Comparison of ENCODE assay signal across 8 mouse cellular contexts in genomic region chr3:35405621-35406079, GRCm38 (mm10).
DNase-seq lines count a peak whose midpoint lies in the region; ATAC-seq lines count a peak whose summit lies in the region.

No protein-coding gene starts in this region.

- no peak overlapping the region for H3K27ac ChIP-seq in embryonic facial prominence, embryonic 11.5 days (replicated peaks; ENCODE audit: low read depth, low read length)
- H3K27ac ChIP-seq in heart, embryonic 13.5 days (replicated peaks) = no peak overlapping the region

- no peaks in the 10 kb centered on the region for H3K27me3 ChIP-seq in embryonic facial prominence, embryonic 11.5 days (ENCODE audit: control insufficient read depth, insufficient read depth, low read length)
- no peaks in the 10 kb centered on the region for H3K27me3 ChIP-seq in heart, embryonic 13.5 days (replicated peaks)

- no peaks in the 10 kb centered on the region for H3K9me3 ChIP-seq in embryonic facial prominence, embryonic 11.5 days (replicated peaks; ENCODE audit: control insufficient read depth, low read length)
- H3K9me3 ChIP-seq in heart, embryonic 13.5 days = no peaks in the 10 kb centered on the region

- 0 out of 2 replicates have a peak, but pooled peaks cover 2% of the 10 kb centered on the region for H3K4me1 ChIP-seq in embryonic facial prominence, embryonic 11.5 days (ENCODE audit: control insufficient read depth, insufficient read depth, low read length)
- H3K4me1 ChIP-seq in heart, embryonic 13.5 days = peaks cover 4% of the 10 kb centered on the region; the same call in 1 of the 2 replicates

- H3K4me3 ChIP-seq in embryonic facial prominence, embryonic 11.5 days (ENCODE audit: low read depth, low read length) = no peak overlapping the region
- H3K4me3 ChIP-seq in heart, embryonic 13.5 days = peak overlapping the region; percentile 30

- H3K4me2 ChIP-seq in embryonic facial prominence, embryonic 11.5 days (ENCODE audit: low read depth, low read length) = no peak overlapping the region
- H3K4me2 ChIP-seq in heart, embryonic 13.5 days = peak overlapping the region; percentile 59

- H3K36me3 ChIP-seq in embryonic facial prominence, embryonic 11.5 days (replicated peaks; ENCODE audit: control insufficient read depth, insufficient read depth, low read depth, low read length) = no peaks in the 10 kb centered on the region
- no peaks in the 10 kb centered on the region for H3K36me3 ChIP-seq in heart, embryonic 13.5 days

- peak; percentile 67; the same call in 1 of the 2 replicates for ATAC-seq in embryonic facial prominence, embryonic 11.5 days (replicated peaks; ENCODE audit: insufficient number of reproducible peaks, low FRiP score, low TSS enrichment, low read depth)
- ATAC-seq in heart, embryonic 13.5 days (ENCODE audit: extremely low read depth, insufficient number of reproducible peaks, low FRiP score, low TSS enrichment) = no peak
- no peak for ATAC-seq in megakaryocyte-erythroid progenitor cell, adult 5-6 weeks (replicated peaks; ENCODE audit: low FRiP score, low TSS enrichment, poor library complexity, severe bottlenecking)

- DNase-seq in heart, adult 11 months = peak; percentile 86
- DNase-seq in heart, adult 8-10 months (ENCODE audit: low spot score) = no peak
- peak; percentile 68 for DNase-seq in embryonic facial prominence, embryonic 11.5 days (ENCODE audit: low spot score)
- DNase-seq in layer of hippocampus, adult 8-10 months (ENCODE audit: low spot score in 2 of 2) = peak; percentile 38 to 43
- DNase-seq in lung, postnatal 36 days = peak; percentile 54
- peak; percentile 9 for DNase-seq in skeletal muscle tissue, adult 2 months (ENCODE audit: low read depth, low spot score)

- 53% methylated on average over 14 of the region's 14 CpGs for WGBS in embryonic facial prominence, embryonic 11.5 days
- WGBS in heart, embryonic 13.5 days = 61% methylated on average over 14 of the region's 14 CpGs

- H3K9ac ChIP-seq in embryonic facial prominence, embryonic 11.5 days (replicated peaks; ENCODE audit: low read length) = no peak overlapping the region
- H3K9ac ChIP-seq in heart, embryonic 13.5 days = no peak overlapping the region
